Mouse (Mus musculus): ENCODE results near the gene Coro2a.

- TF ChIP-seq CTCF (conservative IDR thresholded peaks at IDR 0.05; ENCODE audit: low read length): peak; percentile 100
- no peak for TF ChIP-seq NANOG (IDR thresholded peaks at IDR 0.05; ENCODE audit: borderline replicate concordance, low read length)
These were observed 104.6 kb downstream of the Coro2a start for GRCm38 (mm10) chr4:46497286-46497892.

Measured in E14TG2a.4 (cell line).